Mouse (Mus musculus): ENCODE data around the gene Parva. TPM values are rescaled to one million over a fixed set of nuclear protein-coding genes. Genes with fewer than 3 reads are reported as not detected.

Parva gene
- total RNA-seq, 4 experiments from 2014 or later: 9.1 to 14.1 (median 11.4) TPM

GRCm38 (mm10) chr7:112600163-112600562 is 172.9 kb downstream of the Parva start:
- no peak for DNase-seq (ENCODE audit: low spot score in 2 of 2)

- DNase-seq (ENCODE audit: low spot score in 2 of 2): no peak
Measured at GRCm38 (mm10) chr7:112602966-112603365, 175.7 kb downstream of the Parva start.

- DNase-seq (ENCODE audit: low spot score in 2 of 2): no peak
Measured at GRCm38 (mm10) chr7:112603496-112604170, 176.3 kb downstream of the Parva start.

- no peak for DNase-seq (ENCODE audit: low spot score in 2 of 2)
Measured at GRCm38 (mm10) chr7:112604209-112604608, 176.9 kb downstream of the Parva start.

- DNase-seq (ENCODE audit: low spot score in 2 of 2): no peak
Measured at GRCm38 (mm10) chr7:112614046-112614790, 186.9 kb downstream of the Parva start.

- DNase-seq (ENCODE audit: low spot score in 2 of 2): no peak
Measured at GRCm38 (mm10) chr7:112614791-112615668, 187.7 kb downstream of the Parva start.

- DNase-seq (ENCODE audit: low spot score in 2 of 2): no peak
Measured at GRCm38 (mm10) chr7:112620322-112621179, 193.2 kb downstream of the Parva start.

GRCm38 (mm10) chr7:112627481-112627880 is 200.2 kb downstream of the Parva start:
- DNase-seq (ENCODE audit: low spot score in 2 of 2): no peak

- DNase-seq (ENCODE audit: low spot score in 2 of 2): no peak
Measured at GRCm38 (mm10) chr7:112634505-112635213, 207.4 kb downstream of the Parva start.

- DNase-seq (ENCODE audit: low spot score in 2 of 2): no peak
Measured at GRCm38 (mm10) chr7:112635936-112636335, 208.6 kb downstream of the Parva start.

Other genes starting within 250 kb of the Parva start
- 100 to 1,000 TPM; 172 to 236 (median 206) TPM for gene Mical2, start 201.6 kb upstream of the Parva start, total RNA-seq (2022)

Measured in gastrocnemius, adult 8-10 months (tissue).